Mouse (Mus musculus) erythroblast, embryonic 14.5 days (primary cell): ENCODE measurements around the gene Dynlt1f.
"Not testable (repeated sequence)": the region's sequence is repeated elsewhere in the genome, so short reads cannot be mapped to it uniquely, and the experiment has no call there.

ENCODE experiments used
- GATA1 ChIP-seq: IDR thresholded peaks from 2 replicates; pipeline ENCODE4 v1.6.1; 2012; ENCODE audit warnings: low read length, inconsistent platforms, mixed read lengths
- TAL1 ChIP-seq: IDR thresholded peaks from 3 replicates; pipeline ENCODE4 v1.6.1; 2012; ENCODE audit warnings: low read length, inconsistent platforms, mixed read lengths

- TF ChIP-seq GATA1, TAL1: not testable (repeated sequence)
Observed at GRCm38 (mm10) chr17:6691596-6691995, 35.9 kb upstream of the Dynlt1f start.
